Mouse (Mus musculus) neural tube, embryonic 14.5 days (tissue): ENCODE data around the gene Bcas3. TPM values are rescaled to one million over a fixed set of nuclear protein-coding genes. Genes with fewer than 3 reads are reported as not detected.
"Not testable (repeated sequence)": the region's sequence is repeated elsewhere in the genome, so short reads cannot be mapped to it uniquely, and the experiment has no call there.

ENCODE experiments used
- ATAC-seq: fragments of 200-750 bp; cut with Nextera tagmentation; 2 replicates; pipeline ENCODE4 v1.8.0; 2017; ENCODE audit warnings: low read depth, mild to moderate bottlenecking, moderate TSS enrichment, moderate library complexity
- H3K27ac ChIP-seq: fragments of 300-500 bp; sonication (generic); 2 replicates; pipeline ENCODE4 v1.5.1; 2014; ENCODE audit warnings: low read depth, mild to moderate bottlenecking, control low read depth, low read length, moderate library complexity, mixed read lengths
- H3K27me3 ChIP-seq: fragments of 300-500 bp; sonication (generic); 2 replicates; pipeline ENCODE4 v1.6.1; 2014; ENCODE audit warnings: low read length; ENCODE audit not compliant: control insufficient read depth, insufficient read depth
- H3K36me3 ChIP-seq: fragments of 300-500 bp; sonication (generic); 2 replicates; pipeline ENCODE4 v1.6.1; 2014; ENCODE audit warnings: low read length, mixed read lengths; ENCODE audit not compliant: control insufficient read depth, insufficient read depth
- H3K4me1 ChIP-seq: fragments of 300-500 bp; sonication (generic); 2 replicates; pipeline ENCODE4 v1.6.1; 2014; ENCODE audit warnings: low read length; ENCODE audit not compliant: control insufficient read depth, insufficient read depth
- H3K4me2 ChIP-seq: fragments of 300-500 bp; sonication (generic); 2 replicates; pipeline ENCODE4 v1.6.1; 2014; ENCODE audit warnings: mild to moderate bottlenecking, low read depth, low read length, control low read depth
- H3K4me3 ChIP-seq: fragments of 300-500 bp; sonication (generic); 2 replicates; pipeline ENCODE4 v1.5.1; 2014; ENCODE audit warnings: low read depth, low read length, control low read depth, mixed read lengths
- H3K9ac ChIP-seq: fragments of 300-500 bp; sonication (generic); replicated peaks from 2 replicates; pipeline ENCODE4 v1.6.1; 2014; ENCODE audit warnings: low read depth, mild to moderate bottlenecking, control low read depth, low read length, mixed read lengths
- H3K9me3 ChIP-seq: fragments of 300-500 bp; sonication (generic); 2 replicates; pipeline ENCODE4 v1.6.1; 2016; ENCODE audit warnings: low read length; ENCODE audit not compliant: control insufficient read depth
- WGBS: fragments of 180-500 bp; shearing (Covaris S2); extraction: QIAGEN DNeasy Blood & Tissue Kit; methylation state at CpG from one replicate; pipeline ENCODE4 v1.1.7; 2014; 5-methylcytosine and 5-hydroxymethylcytosine counted together
- polyA plus RNA-seq: library from polyadenylated mRNA; unstranded; fragments of >200 nt; fragmentation: Nextera tagmentation; extraction: Ambion mirVana; gene quantifications from 2 replicates; pipeline ENCODE4 v1.2.1, GENCODE M21; 2014

The Bcas3 gene
- polyA plus RNA-seq, 1 experiment from 2014 or later: 30.9 TPM

DNA sequence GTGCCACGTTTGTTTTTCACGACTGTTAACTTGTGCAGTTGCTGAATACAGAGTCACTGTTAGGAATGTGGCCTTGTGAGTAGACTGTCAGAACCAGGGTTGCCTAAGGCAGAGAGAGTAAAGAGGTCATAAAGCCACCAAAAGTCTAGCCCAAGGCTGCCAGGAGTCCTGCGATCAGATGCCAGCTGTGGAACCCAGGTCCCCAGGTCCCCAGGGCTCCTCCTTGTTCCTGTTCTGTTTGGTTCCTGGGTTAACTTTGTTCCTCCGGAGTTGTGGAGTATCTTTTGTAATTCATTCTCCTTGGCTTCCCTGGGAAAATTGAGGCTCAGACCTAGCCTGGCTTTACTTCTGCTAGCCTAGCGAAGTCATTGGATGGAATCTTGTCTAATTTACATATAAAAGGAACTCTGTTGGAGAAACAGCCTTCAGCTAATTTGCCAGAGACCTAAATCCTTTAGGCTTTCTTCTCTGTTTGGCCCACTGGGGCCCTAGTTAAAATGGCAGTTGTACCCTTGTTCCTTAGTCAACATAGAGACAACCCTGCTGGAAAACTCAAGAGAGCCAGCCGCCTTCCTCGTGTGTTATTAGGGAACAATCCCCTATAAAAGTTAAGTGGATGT, 361.5 kb downstream of the Bcas3 start:
- no peak overlapping the region for H3K4me3 ChIP-seq
- ATAC-seq: no peak
- H3K9me3 ChIP-seq: no peaks in the 10 kb centered on the region
- H3K27me3 ChIP-seq: no peaks in the 10 kb centered on the region
- H3K9ac ChIP-seq: no peak overlapping the region
- WGBS: 6% methylated on average over 7 of the region's 7 CpGs
- H3K27ac ChIP-seq: no peak overlapping the region
- H3K36me3 ChIP-seq: no peaks in the 10 kb centered on the region
- peaks cover 10% of the 10 kb centered on the region for H3K4me1 ChIP-seq
- H3K4me2 ChIP-seq: no peak overlapping the region

DNA sequence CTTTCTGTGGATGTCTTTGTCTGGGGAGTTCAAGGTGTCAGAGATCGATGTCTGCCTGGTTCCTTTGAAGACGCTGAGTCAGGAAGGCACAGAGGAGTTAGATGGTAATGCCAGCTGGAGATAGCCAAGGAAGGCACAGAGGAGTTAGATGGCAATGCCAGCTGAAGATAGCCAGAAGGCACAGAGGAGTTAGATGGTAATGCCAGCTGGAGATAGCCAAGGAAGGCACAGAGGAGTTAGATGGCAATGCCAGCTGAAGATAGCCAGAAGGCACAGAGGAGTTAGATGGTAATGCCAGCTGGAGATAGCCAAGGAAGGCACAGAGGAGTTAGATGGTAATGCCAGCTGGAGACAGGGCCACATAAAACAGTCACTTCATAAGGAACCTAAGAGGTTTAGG, 363.8 kb downstream of the Bcas3 start:
- not testable (repeated sequence) for H3K4me2 ChIP-seq, H3K27ac ChIP-seq, H3K36me3 ChIP-seq, H3K4me3 ChIP-seq, H3K9me3 ChIP-seq, ATAC-seq, H3K9ac ChIP-seq, H3K27me3 ChIP-seq
- 79% methylated on average over 2 of the region's 2 CpGs for WGBS
- peaks cover 14% of the 10 kb centered on the region for H3K4me1 ChIP-seq

DNA sequence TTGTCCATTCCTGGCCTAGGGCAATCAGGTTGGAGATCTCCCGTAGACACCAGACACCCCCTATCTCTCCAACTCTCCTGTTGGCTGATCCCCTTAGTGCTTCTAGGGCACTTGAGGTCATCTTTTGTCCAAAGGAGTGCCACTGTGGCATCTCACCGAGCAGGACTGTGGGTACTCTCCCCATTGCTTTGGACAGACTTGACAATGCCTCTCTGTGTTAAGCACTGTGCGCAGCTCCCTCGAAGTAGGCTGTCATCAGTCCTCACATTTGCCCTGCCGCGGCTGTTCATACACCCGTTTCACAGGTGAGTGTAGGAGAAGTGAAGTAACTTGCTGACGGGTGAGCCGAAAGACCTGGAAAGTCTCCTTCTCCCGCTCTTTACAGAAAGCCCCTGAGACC, 366.1 kb downstream of the Bcas3 start:
- WGBS: 87% methylated on average over 10 of the region's 10 CpGs
- Histone ChIP-seq H3K36me3 (no peaks in the 10 kb centered on the region), H3K4me3 (no peak overlapping the region)

DNA sequence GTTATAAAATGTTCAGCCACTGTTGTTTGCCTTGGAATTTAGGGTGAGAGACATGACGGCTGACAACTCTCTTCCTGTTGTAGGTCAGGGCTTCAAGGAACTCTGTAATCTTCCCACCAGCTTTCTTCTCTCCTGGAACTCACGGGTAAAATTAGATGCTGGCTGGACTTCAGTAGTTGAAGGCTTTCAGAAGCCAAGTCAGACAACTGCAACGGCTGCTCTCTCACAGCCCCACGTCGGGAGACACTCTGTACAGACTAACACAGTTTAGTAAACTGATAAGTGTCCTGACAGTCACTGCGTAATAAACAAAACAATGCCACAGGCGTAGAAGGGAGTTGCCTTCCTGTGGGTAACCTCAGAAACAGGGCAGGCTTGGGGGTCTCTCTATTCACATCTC, 366.8 kb downstream of the Bcas3 start:
- 21% methylated on average over 7 of the region's 7 CpGs for WGBS
- no peak overlapping the region for H3K4me3 ChIP-seq

More for the DNA sequence above, 366.1 kb downstream of the Bcas3 start:
- no peak overlapping the region for H3K27ac ChIP-seq
- no peaks in the 10 kb centered on the region for H3K9me3 ChIP-seq
- no peak overlapping the region for H3K4me2 ChIP-seq
- no peak for ATAC-seq
- peaks cover 6% of the 10 kb centered on the region; the same call in 1 of the 2 replicates for H3K4me1 ChIP-seq
- H3K9ac ChIP-seq: no peak overlapping the region
- no peaks in the 10 kb centered on the region for H3K27me3 ChIP-seq

DNA sequence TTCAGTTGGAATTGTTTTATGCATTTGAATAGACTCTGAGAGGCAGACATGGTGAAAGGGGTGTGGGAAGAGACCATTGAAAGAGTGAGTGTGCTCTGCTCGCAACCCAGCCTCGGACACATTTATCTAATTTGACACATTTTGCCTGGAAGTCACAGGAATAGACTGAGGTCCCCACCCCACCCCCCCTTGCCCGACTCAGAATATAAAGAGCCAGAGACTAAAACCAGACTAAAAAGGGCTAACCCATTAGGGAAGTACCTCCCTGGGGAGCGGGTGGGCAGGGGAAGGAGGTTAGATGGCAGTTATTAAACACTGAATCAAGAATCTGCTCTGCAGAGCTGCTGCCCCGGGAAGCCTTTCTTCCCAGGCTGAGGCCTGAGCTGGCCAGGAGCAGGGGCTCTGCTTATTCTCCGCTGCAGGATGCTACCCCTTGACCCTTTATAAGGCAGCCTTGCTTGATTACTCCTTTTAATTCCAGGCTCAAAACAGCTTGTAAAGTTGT, 367.4 kb downstream of the Bcas3 start:
- Histone ChIP-seq H3K36me3 (no peaks in the 10 kb centered on the region), H3K4me3 (no peak overlapping the region), H3K27me3 (no peaks in the 10 kb centered on the region), H3K9me3 (no peaks in the 10 kb centered on the region), H3K4me1 (peaks cover 4% of the 10 kb centered on the region; the same call in 1 of the 2 replicates), H3K9ac (no peak overlapping the region), H3K27ac (no peak overlapping the region), H3K4me2 (no peak overlapping the region)
- no peak for ATAC-seq
- 11% methylated on average over 6 of the region's 6 CpGs for WGBS

More for the DNA sequence above, 366.8 kb downstream of the Bcas3 start:
- H3K4me2 ChIP-seq: no peak overlapping the region
- ATAC-seq: no peak
- peaks cover 4% of the 10 kb centered on the region; the same call in 1 of the 2 replicates for H3K4me1 ChIP-seq
- no peaks in the 10 kb centered on the region for H3K9me3 ChIP-seq
- H3K27me3 ChIP-seq: no peaks in the 10 kb centered on the region
- H3K9ac ChIP-seq: no peak overlapping the region
- H3K27ac ChIP-seq: no peak overlapping the region
- no peaks in the 10 kb centered on the region for H3K36me3 ChIP-seq

DNA sequence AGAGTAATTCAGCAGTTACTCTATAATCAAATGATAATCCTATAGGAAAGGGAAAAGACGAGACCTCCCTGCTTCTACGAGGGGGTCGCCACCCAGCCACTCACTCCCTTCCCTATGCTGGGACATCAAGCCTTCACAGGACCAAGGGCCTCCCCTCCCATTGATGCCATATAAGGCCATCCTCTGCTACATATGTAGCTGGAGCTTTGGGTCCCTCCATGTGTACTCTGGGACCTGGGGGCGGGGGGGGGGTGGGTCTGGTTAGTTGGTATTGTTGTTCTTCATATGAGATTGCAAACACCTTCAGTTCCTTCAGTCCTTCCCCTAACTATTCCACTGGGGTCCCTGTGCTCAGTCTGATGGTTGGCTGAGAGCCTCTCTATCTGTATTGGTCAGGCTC, 369.0 kb downstream of the Bcas3 start:
- no peaks in the 10 kb centered on the region for H3K36me3 ChIP-seq
- H3K9ac ChIP-seq: no peak overlapping the region
- ATAC-seq: no peak
- H3K9me3 ChIP-seq: no peaks in the 10 kb centered on the region
- no peak overlapping the region for H3K27ac ChIP-seq
- H3K4me2 ChIP-seq: no peak overlapping the region
- H3K4me1 ChIP-seq: peaks cover 4% of the 10 kb centered on the region; the same call in 1 of the 2 replicates
- no peaks in the 10 kb centered on the region for H3K27me3 ChIP-seq
- no peak overlapping the region for H3K4me3 ChIP-seq
- WGBS: 88% methylated on average over 4 of the region's 4 CpGs

DNA sequence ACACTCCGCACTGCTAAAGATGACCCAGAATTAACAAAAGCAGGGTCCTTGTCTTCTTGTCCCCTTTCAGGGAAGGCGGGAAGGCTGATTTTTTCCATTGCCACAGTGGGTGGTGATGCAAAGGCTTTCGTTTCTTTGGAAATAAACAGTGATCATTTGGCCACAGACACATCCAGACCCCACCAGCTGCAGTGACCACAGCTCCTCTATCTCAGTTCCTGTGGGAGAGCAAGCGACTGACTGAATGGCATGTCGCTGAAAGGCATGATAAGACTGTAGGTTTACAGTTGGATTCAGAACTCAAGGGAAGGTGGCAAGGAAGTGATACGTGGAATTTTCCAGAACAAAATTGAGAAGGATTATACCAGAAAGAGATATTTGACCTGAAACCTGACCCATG, 371.2 kb downstream of the Bcas3 start:
- Histone ChIP-seq H3K4me3 (no peak overlapping the region), H3K36me3 (no peaks in the 10 kb centered on the region), H3K27me3 (no peaks in the 10 kb centered on the region), H3K4me1 (peaks cover 4% of the 10 kb centered on the region; the same call in 1 of the 2 replicates), H3K4me2 (no peak overlapping the region), H3K9ac (no peak overlapping the region), H3K9me3 (no peaks in the 10 kb centered on the region), H3K27ac (no peak overlapping the region)
- ATAC-seq: no peak
- 81% methylated on average over 6 of the region's 6 CpGs for WGBS

DNA sequence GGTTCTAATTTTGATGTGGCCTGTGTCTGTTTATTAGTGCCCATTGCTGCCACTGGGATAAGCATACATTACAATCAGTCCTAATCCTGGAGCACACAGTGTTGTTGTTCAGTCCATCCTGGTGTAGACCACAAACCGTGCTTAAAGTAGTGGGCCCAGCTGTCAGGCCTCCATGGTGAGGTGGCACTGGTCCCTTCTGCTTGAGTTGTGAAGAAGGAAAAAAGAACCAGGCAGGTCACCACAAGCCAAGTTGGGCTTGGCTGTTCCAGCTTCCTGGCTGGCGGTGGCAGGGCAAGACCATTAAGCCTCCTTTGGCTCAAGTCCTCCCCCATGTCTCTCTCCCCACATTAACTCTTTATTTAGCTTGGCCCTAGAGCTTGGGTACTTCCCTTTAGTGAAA, 376.8 kb downstream of the Bcas3 start:
- no peak for ATAC-seq
- WGBS: 80% methylated on average over 2 of the region's 2 CpGs

DNA sequence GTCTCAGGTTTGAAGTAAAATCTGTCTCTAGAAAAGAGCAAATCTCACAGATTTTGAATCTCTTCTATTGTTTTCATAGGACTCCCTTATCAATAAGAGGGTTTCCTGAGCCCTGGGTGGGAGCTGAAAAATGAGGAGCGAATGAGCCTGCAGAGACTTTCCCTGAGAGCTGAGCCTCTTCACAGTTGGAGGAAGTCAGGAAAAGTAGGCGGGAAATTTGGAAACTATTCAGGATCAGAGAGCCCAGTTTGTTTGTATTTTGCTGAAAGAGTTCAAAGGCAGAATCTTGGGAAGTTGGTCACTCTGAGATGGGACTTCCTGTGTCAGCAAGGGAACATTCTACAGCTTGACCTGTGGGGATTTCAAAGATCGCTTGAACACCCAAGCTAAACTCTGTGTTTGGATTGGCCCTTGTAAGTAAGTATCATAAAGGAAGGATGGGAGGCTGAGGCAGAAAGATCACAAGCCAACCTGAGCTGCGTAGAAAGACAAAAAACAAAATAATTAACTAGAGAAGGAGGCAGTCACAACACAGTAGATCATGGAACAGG, 379.6 kb downstream of the Bcas3 start:
- no peaks in the 10 kb centered on the region for H3K4me1 ChIP-seq
- WGBS: 68% methylated on average over 4 of the region's 4 CpGs
- H3K4me3 ChIP-seq: no peak overlapping the region
- no peak overlapping the region for H3K4me2 ChIP-seq
- H3K9ac ChIP-seq: no peak overlapping the region
- no peaks in the 10 kb centered on the region for H3K9me3 ChIP-seq
- H3K27me3 ChIP-seq: no peaks in the 10 kb centered on the region
- no peak for ATAC-seq
- H3K36me3 ChIP-seq: no peaks in the 10 kb centered on the region
- H3K27ac ChIP-seq: no peak overlapping the region

More for the DNA sequence above, 376.8 kb downstream of the Bcas3 start:
- no peaks in the 10 kb centered on the region for H3K36me3 ChIP-seq
- H3K4me3 ChIP-seq: no peak overlapping the region
- H3K27ac ChIP-seq: no peak overlapping the region
- no peak overlapping the region for H3K9ac ChIP-seq
- no peaks in the 10 kb centered on the region for H3K27me3 ChIP-seq
- H3K4me1 ChIP-seq: no peaks in the 10 kb centered on the region
- no peak overlapping the region for H3K4me2 ChIP-seq
- H3K9me3 ChIP-seq: no peaks in the 10 kb centered on the region
